Mouse (Mus musculus): ENCODE data around the gene Trim45. TPM values are rescaled to one million over a fixed set of nuclear protein-coding genes. Genes with fewer than 3 reads are reported as not detected.

The Trim45 gene
- polyA plus RNA-seq, 1 experiment = 1.9 TPM

- no peak overlapping the region for H3K27ac ChIP-seq (ENCODE audit: control insufficient read depth, insufficient read depth, low read depth, low read length, poor library complexity)
- TF ChIP-seq CTCF (IDR thresholded peaks at IDR 0.05; ENCODE audit: control insufficient read depth, insufficient read depth, low read length) (no peak), POLR2A (IDR thresholded peaks at IDR 0.05; ENCODE audit: borderline replicate concordance, control insufficient read depth, low read depth, low read length) (no peak)
- 89% methylated on average over 6 of the region's 6 CpGs for WGBS
- H3K4me3 ChIP-seq (replicated peaks; ENCODE audit: control insufficient read depth, low read depth, low read length) = no peak overlapping the region
- H3K4me1 ChIP-seq (ENCODE audit: control insufficient read depth, insufficient read depth, low read length) = peaks cover 1% of the 10 kb centered on the region
These were observed 14.2 kb downstream of the Trim45 start for GRCm38 (mm10) chr3:100936201-100936600.

- Histone ChIP-seq H3K4me3 (replicated peaks; ENCODE audit: control insufficient read depth, low read depth, low read length) (no peak overlapping the region), H3K4me1 (ENCODE audit: control insufficient read depth, insufficient read depth, low read length) (no peaks in the 10 kb centered on the region), H3K27ac (ENCODE audit: control insufficient read depth, insufficient read depth, low read depth, low read length, poor library complexity) (no peak overlapping the region)
- TF ChIP-seq POLR2A (IDR thresholded peaks at IDR 0.05; ENCODE audit: borderline replicate concordance, control insufficient read depth, low read depth, low read length) (no peak), CTCF (IDR thresholded peaks at IDR 0.05; ENCODE audit: control insufficient read depth, insufficient read depth, low read length) (no peak)
- WGBS = 88% methylated on average over 4 of the region's 4 CpGs
These were observed 16.2 kb downstream of the Trim45 start for GRCm38 (mm10) chr3:100938211-100938610.

GRCm38 (mm10) chr3:100940496-100941037, 18.6 kb downstream of the Trim45 start:
- Histone ChIP-seq H3K27ac (ENCODE audit: control insufficient read depth, insufficient read depth, low read depth, low read length, poor library complexity) (no peak overlapping the region), H3K4me1 (ENCODE audit: control insufficient read depth, insufficient read depth, low read length) (no peaks in the 10 kb centered on the region), H3K4me3 (replicated peaks; ENCODE audit: control insufficient read depth, low read depth, low read length) (no peak overlapping the region)
- WGBS = 83% methylated on average over 4 of the region's 4 CpGs
- no peak for TF ChIP-seq CTCF (IDR thresholded peaks at IDR 0.05; ENCODE audit: control insufficient read depth, insufficient read depth, low read length)
- no peak for TF ChIP-seq POLR2A (IDR thresholded peaks at IDR 0.05; ENCODE audit: borderline replicate concordance, control insufficient read depth, low read depth, low read length)

- H3K27ac ChIP-seq (ENCODE audit: control insufficient read depth, insufficient read depth, low read depth, low read length, poor library complexity) = no peak overlapping the region
- TF ChIP-seq POLR2A (IDR thresholded peaks at IDR 0.05; ENCODE audit: borderline replicate concordance, control insufficient read depth, low read depth, low read length) (no peak), CTCF (IDR thresholded peaks at IDR 0.05; ENCODE audit: control insufficient read depth, insufficient read depth, low read length) (no peak)
- no peak overlapping the region for H3K4me3 ChIP-seq (replicated peaks; ENCODE audit: control insufficient read depth, low read depth, low read length)
- whole genome bisulfite sequencing = 90% methylated on average over 8 of the region's 8 CpGs
- H3K4me1 ChIP-seq (ENCODE audit: control insufficient read depth, insufficient read depth, low read length) = no peaks in the 10 kb centered on the region
These were observed 25.3 kb downstream of the Trim45 start for GRCm38 (mm10) chr3:100947286-100947685.

- H3K4me1 ChIP-seq (ENCODE audit: control insufficient read depth, insufficient read depth, low read length) = no peaks in the 10 kb centered on the region
These were observed 29.5 kb downstream of the Trim45 start for GRCm38 (mm10) chr3:100951531-100951930.

GRCm38 (mm10) chr3:100954616-100955015, 32.6 kb downstream of the Trim45 start:
- Histone ChIP-seq H3K27ac (ENCODE audit: control insufficient read depth, insufficient read depth, low read depth, low read length, poor library complexity) (no peak overlapping the region), H3K4me1 (ENCODE audit: control insufficient read depth, insufficient read depth, low read length) (no peaks in the 10 kb centered on the region), H3K4me3 (replicated peaks; ENCODE audit: control insufficient read depth, low read depth, low read length) (no peak overlapping the region)
- TF ChIP-seq POLR2A (IDR thresholded peaks at IDR 0.05; ENCODE audit: borderline replicate concordance, control insufficient read depth, low read depth, low read length) = no peak
- no peak for TF ChIP-seq CTCF (IDR thresholded peaks at IDR 0.05; ENCODE audit: control insufficient read depth, insufficient read depth, low read length)

More at GRCm38 (mm10) chr3:100951531-100951930, 29.5 kb downstream of the Trim45 start:
- TF ChIP-seq CTCF (IDR thresholded peaks at IDR 0.05; ENCODE audit: control insufficient read depth, insufficient read depth, low read length) (no peak), POLR2A (IDR thresholded peaks at IDR 0.05; ENCODE audit: borderline replicate concordance, control insufficient read depth, low read depth, low read length) (no peak)
- Histone ChIP-seq H3K4me3 (replicated peaks; ENCODE audit: control insufficient read depth, low read depth, low read length) (no peak overlapping the region), H3K27ac (ENCODE audit: control insufficient read depth, insufficient read depth, low read depth, low read length, poor library complexity) (no peak overlapping the region)
- WGBS = 89% methylated on average over 4 of the region's 4 CpGs

- TF ChIP-seq CTCF (IDR thresholded peaks at IDR 0.05; ENCODE audit: control insufficient read depth, insufficient read depth, low read length) (no peak), POLR2A (IDR thresholded peaks at IDR 0.05; ENCODE audit: borderline replicate concordance, control insufficient read depth, low read depth, low read length) (no peak)
- Histone ChIP-seq H3K4me3 (replicated peaks; ENCODE audit: control insufficient read depth, low read depth, low read length) (no peak overlapping the region), H3K4me1 (ENCODE audit: control insufficient read depth, insufficient read depth, low read length) (no peaks in the 10 kb centered on the region), H3K27ac (ENCODE audit: control insufficient read depth, insufficient read depth, low read depth, low read length, poor library complexity) (no peak overlapping the region)
- WGBS = 74% methylated on average over 5 of the region's 5 CpGs
These were observed 39.0 kb downstream of the Trim45 start for GRCm38 (mm10) chr3:100961007-100961406.

- 90% methylated on average over 7 of the region's 7 CpGs for WGBS
- no peak overlapping the region for H3K27ac ChIP-seq (ENCODE audit: control insufficient read depth, insufficient read depth, low read depth, low read length, poor library complexity)
- TF ChIP-seq CTCF (IDR thresholded peaks at IDR 0.05; ENCODE audit: control insufficient read depth, insufficient read depth, low read length) = no peak
- no peak for TF ChIP-seq POLR2A (IDR thresholded peaks at IDR 0.05; ENCODE audit: borderline replicate concordance, control insufficient read depth, low read depth, low read length)
- H3K4me1 ChIP-seq (ENCODE audit: control insufficient read depth, insufficient read depth, low read length) = no peaks in the 10 kb centered on the region
- no peak overlapping the region for H3K4me3 ChIP-seq (replicated peaks; ENCODE audit: control insufficient read depth, low read depth, low read length)
These were observed 39.5 kb downstream of the Trim45 start for GRCm38 (mm10) chr3:100961501-100961900.

All from bone marrow, adult 2 months (tissue).